Mouse (Mus musculus) megakaryocyte-erythroid progenitor cell, adult 5 weeks (primary cell): ENCODE measurements around the gene Gsta4. TPM values are rescaled to one million over a fixed set of nuclear protein-coding genes. Genes with fewer than 3 reads are reported as not detected.

Experiments used
- polyA plus RNA-seq: library from polyadenylated mRNA; stranded (reverse); fragments of >175 nt; gene quantifications from 2 replicates; pipeline ENCODE4 v1.2.3, GENCODE M21; 2012

Gene Gsta4
- 0.21 TPM in 1 of 2 replicates, not detected in the other for polyA plus RNA-seq

GRCm38 (mm10) chr9:78182474-78182873 lies at the start of gene Gsta4:
Gene Gsta4, plus strand, starts transcription at chr9:78182774.

GRCm38 (mm10) chr9:78230461-78230860 lies 47.9 kb downstream of the Gsta4 start, which contains the start of gene Gsta1:
Gene Gsta1, plus strand, starts transcription at chr9:78230656.

GRCm38 (mm10) chr9:78256914-78257313 lies 74.3 kb downstream of the Gsta4 start, which contains the start of gene Gm3776:
Gene Gm3776, plus strand, starts transcription at chr9:78257129.

Other genes starting within 250 kb of the Gsta4 start
- gene Gcm1, start 130.8 kb upstream of the Gsta4 start, polyA plus RNA-seq: not detected in 2 replicates
- gene Fbxo9, start 73.7 kb upstream of the Gsta4 start, polyA plus RNA-seq: 33.3 and 42.6 TPM in 2 replicates
- 15.1 and 17.6 TPM in 2 replicates for gene Ick, start 73.6 kb upstream of the Gsta4 start, polyA plus RNA-seq
- gene Gsta1, start 47.9 kb downstream of the Gsta4 start, polyA plus RNA-seq: not detected in 2 replicates
- not detected in 2 replicates for gene Gm3776, start 74.4 kb downstream of the Gsta4 start, polyA plus RNA-seq
- gene Gm10639, start 107.1 kb downstream of the Gsta4 start, polyA plus RNA-seq: not detected in 2 replicates
- gene Omt2a, start 132.0 kb downstream of the Gsta4 start, polyA plus RNA-seq: not detected in 2 replicates
- gene Omt2b, start 144.8 kb downstream of the Gsta4 start, polyA plus RNA-seq: not detected in 2 replicates
- gene Gsta2, start 173.0 kb downstream of the Gsta4 start, polyA plus RNA-seq: not detected in 2 replicates
- gene Dppa5a, start 185.4 kb downstream of the Gsta4 start, polyA plus RNA-seq: not detected in 2 replicates
- not detected in 2 replicates for gene Ooep, start 196.0 kb downstream of the Gsta4 start, polyA plus RNA-seq
- gene Ddx43, start 213.0 kb downstream of the Gsta4 start, polyA plus RNA-seq: 0.17 and 0.25 TPM in 2 replicates